Mouse (Mus musculus): ENCODE results near the gene Abca14. TPM values are rescaled to one million over a fixed set of nuclear protein-coding genes. Genes with fewer than 3 reads are reported as not detected.

Abca14 gene
- polyA plus RNA-seq, 2 experiments: 0.06 TPM; not detected in 1

GRCm38 (mm10) chr7:120180547-120180946 is 23.2 kb upstream of the Abca14 start:
- DNase-seq (ENCODE audit: low spot score): no peak
- 86% methylated on average over 5 of the region's 5 CpGs for whole genome bisulfite sequencing
- Histone ChIP-seq H3K4me3 (replicated peaks; ENCODE audit: low read length) (no peak overlapping the region), H3K9me3 (ENCODE audit: control insufficient read depth, low read length) (no peaks in the 10 kb centered on the region), H3K4me2 (replicated peaks; ENCODE audit: low read depth, low read length, severe bottlenecking) (no peak overlapping the region), H3K27ac (replicated peaks; ENCODE audit: low read depth, low read length) (no peak overlapping the region), H3K36me3 (ENCODE audit: control insufficient read depth, insufficient read depth, low read length) (no peaks in the 10 kb centered on the region), H3K4me1 (ENCODE audit: control insufficient read depth, insufficient read depth, low read length) (0 out of 2 replicates have a peak, but pooled peaks cover 3% of the 10 kb centered on the region), H3K9ac (ENCODE audit: low read depth, low read length, severe bottlenecking) (no peak overlapping the region), H3K27me3 (ENCODE audit: control insufficient read depth, insufficient read depth, low read length) (no peaks in the 10 kb centered on the region)
- ATAC-seq (ENCODE audit: low FRiP score, low read depth): no peak
- TF ChIP-seq POLR2A (IDR thresholded peaks at IDR 0.05; ENCODE audit: borderline replicate concordance, extremely low read depth, insufficient read depth, insufficient read length): no peak

- no peak for TF ChIP-seq POLR2A (IDR thresholded peaks at IDR 0.05; ENCODE audit: borderline replicate concordance, extremely low read depth, insufficient read depth, insufficient read length)
- no peak for DNase-seq (ENCODE audit: low spot score)
- no peak for ATAC-seq (ENCODE audit: low FRiP score, low read depth)
- 88% methylated on average over 4 of the region's 4 CpGs for WGBS
- Histone ChIP-seq H3K4me2 (replicated peaks; ENCODE audit: low read depth, low read length, severe bottlenecking) (no peak overlapping the region), H3K27me3 (ENCODE audit: control insufficient read depth, insufficient read depth, low read length) (no peaks in the 10 kb centered on the region), H3K9ac (ENCODE audit: low read depth, low read length, severe bottlenecking) (no peak overlapping the region), H3K4me3 (replicated peaks; ENCODE audit: low read length) (no peak overlapping the region), H3K36me3 (ENCODE audit: control insufficient read depth, insufficient read depth, low read length) (no peaks in the 10 kb centered on the region), H3K9me3 (ENCODE audit: control insufficient read depth, low read length) (no peaks in the 10 kb centered on the region), H3K4me1 (ENCODE audit: control insufficient read depth, insufficient read depth, low read length) (0 out of 2 replicates have a peak, but pooled peaks cover 3% of the 10 kb centered on the region), H3K27ac (replicated peaks; ENCODE audit: low read depth, low read length) (no peak overlapping the region)
These were observed 22.1 kb upstream of the Abca14 start for GRCm38 (mm10) chr7:120181401-120182230.

- no peak for TF ChIP-seq POLR2A (IDR thresholded peaks at IDR 0.05; ENCODE audit: borderline replicate concordance, extremely low read depth, insufficient read depth, insufficient read length)
- Histone ChIP-seq H3K9me3 (ENCODE audit: control insufficient read depth, low read length) (no peaks in the 10 kb centered on the region), H3K9ac (ENCODE audit: low read depth, low read length, severe bottlenecking) (no peak overlapping the region), H3K4me2 (replicated peaks; ENCODE audit: low read depth, low read length, severe bottlenecking) (no peak overlapping the region), H3K4me3 (replicated peaks; ENCODE audit: low read length) (no peak overlapping the region), H3K27me3 (ENCODE audit: control insufficient read depth, insufficient read depth, low read length) (no peaks in the 10 kb centered on the region), H3K4me1 (ENCODE audit: control insufficient read depth, insufficient read depth, low read length) (0 out of 2 replicates have a peak, but pooled peaks cover 3% of the 10 kb centered on the region), H3K27ac (replicated peaks; ENCODE audit: low read depth, low read length) (no peak overlapping the region), H3K36me3 (ENCODE audit: control insufficient read depth, insufficient read depth, low read length) (no peaks in the 10 kb centered on the region)
- DNase-seq (ENCODE audit: low spot score): no peak
- no peak for ATAC-seq (ENCODE audit: low FRiP score, low read depth)
These were observed 20.9 kb upstream of the Abca14 start for GRCm38 (mm10) chr7:120182891-120183290.

GRCm38 (mm10) chr7:120188946-120189345 is 14.8 kb upstream of the Abca14 start:
- H3K4me3 ChIP-seq (replicated peaks; ENCODE audit: low read length): no peak overlapping the region
- no peaks in the 10 kb centered on the region for H3K27me3 ChIP-seq (ENCODE audit: control insufficient read depth, insufficient read depth, low read length)
- DNase-seq (ENCODE audit: low spot score) (no peak), ATAC-seq (ENCODE audit: low FRiP score, low read depth) (no peak)
- H3K27ac ChIP-seq (replicated peaks; ENCODE audit: low read depth, low read length): no peak overlapping the region
- H3K36me3 ChIP-seq (ENCODE audit: control insufficient read depth, insufficient read depth, low read length): no peaks in the 10 kb centered on the region
- H3K9ac ChIP-seq (ENCODE audit: low read depth, low read length, severe bottlenecking): no peak overlapping the region
- no peaks in the 10 kb centered on the region for H3K4me1 ChIP-seq (ENCODE audit: control insufficient read depth, insufficient read depth, low read length)
- TF ChIP-seq POLR2A (IDR thresholded peaks at IDR 0.05; ENCODE audit: borderline replicate concordance, extremely low read depth, insufficient read depth, insufficient read length): no peak
- no peak overlapping the region for H3K4me2 ChIP-seq (replicated peaks; ENCODE audit: low read depth, low read length, severe bottlenecking)
- H3K9me3 ChIP-seq (ENCODE audit: control insufficient read depth, low read length): no peaks in the 10 kb centered on the region
- 93% methylated on average over 5 of the region's 5 CpGs for WGBS

GRCm38 (mm10) chr7:120189369-120190149 is 14.2 kb upstream of the Abca14 start:
- no peak for TF ChIP-seq POLR2A (IDR thresholded peaks at IDR 0.05; ENCODE audit: borderline replicate concordance, extremely low read depth, insufficient read depth, insufficient read length)
- 68% methylated on average over 8 of the region's 8 CpGs for WGBS
- no peak for DNase-seq (ENCODE audit: low spot score)

More at GRCm38 (mm10) chr7:120189369-120190149, 14.2 kb upstream of the Abca14 start:
- Histone ChIP-seq H3K4me2 (replicated peaks; ENCODE audit: low read depth, low read length, severe bottlenecking) (no peak overlapping the region), H3K4me3 (replicated peaks; ENCODE audit: low read length) (no peak overlapping the region), H3K27me3 (ENCODE audit: control insufficient read depth, insufficient read depth, low read length) (no peaks in the 10 kb centered on the region), H3K27ac (replicated peaks; ENCODE audit: low read depth, low read length) (no peak overlapping the region), H3K36me3 (ENCODE audit: control insufficient read depth, insufficient read depth, low read length) (no peaks in the 10 kb centered on the region), H3K9ac (ENCODE audit: low read depth, low read length, severe bottlenecking) (no peak overlapping the region), H3K9me3 (ENCODE audit: control insufficient read depth, low read length) (no peaks in the 10 kb centered on the region), H3K4me1 (ENCODE audit: control insufficient read depth, insufficient read depth, low read length) (no peaks in the 10 kb centered on the region)
- ATAC-seq (ENCODE audit: low FRiP score, low read depth): no peak

Data from limb, embryonic 14.5 days (tissue).